Mouse (Mus musculus) liver, embryonic 11.5 days (tissue): ENCODE measurements at regions not wholly inside any gene's neighbourhood (a gene's known extent, or its start where the extent isn't known, plus 50 kb on each side); places are given as distances from the start of the nearest gene placed in this dataset.

Source experiments
- ATAC-seq: fragments of 200-750 bp; cut with Nextera tagmentation; replicated peaks from 2 replicates; pipeline ENCODE4 v1.8.0; 2017; ENCODE audit warnings: moderate number of reproducible peaks, mild to moderate bottlenecking, moderate TSS enrichment, moderate library complexity; ENCODE audit not compliant: low FRiP score
- DNase-seq: peaks from one replicate; pipeline ENCODE4 v3.0.0-alpha.2; 2017; ENCODE audit warnings: low spot score
- H3K27ac ChIP-seq: fragments of 300-500 bp; sonication (generic); 2 replicates; pipeline ENCODE4 v1.5.1; 2014; ENCODE audit warnings: mild to moderate bottlenecking, low read depth, low read length, control low read depth
- H3K27me3 ChIP-seq: fragments of 300-500 bp; sonication (generic); replicated peaks from 2 replicates; pipeline ENCODE4 v1.6.1; 2014; ENCODE audit warnings: low read length, mixed read lengths; ENCODE audit not compliant: control insufficient read depth, insufficient read depth
- H3K36me3 ChIP-seq: fragments of 300-500 bp; sonication (generic); 2 replicates; pipeline ENCODE4 v1.6.1; 2014; ENCODE audit warnings: mild to moderate bottlenecking, low read length, moderate library complexity, mixed read lengths; ENCODE audit not compliant: control insufficient read depth, insufficient read depth
- H3K4me1 ChIP-seq: fragments of 300-500 bp; sonication (generic); replicated peaks from 2 replicates; pipeline ENCODE4 v1.6.1; 2014; ENCODE audit warnings: low read length, mixed read lengths; ENCODE audit not compliant: control insufficient read depth, insufficient read depth
- H3K4me2 ChIP-seq: fragments of 300-500 bp; sonication (generic); 2 replicates; pipeline ENCODE4 v1.6.1; 2014; ENCODE audit warnings: mild to moderate bottlenecking, control low read depth, moderate library complexity
- H3K4me3 ChIP-seq: fragments of 300-500 bp; sonication (generic); 2 replicates; pipeline ENCODE4 v1.5.1; 2014; ENCODE audit warnings: low read depth, low read length, control low read depth
- H3K9ac ChIP-seq: fragments of 300-500 bp; sonication (generic); 2 replicates; pipeline ENCODE4 v1.6.1; 2014; ENCODE audit warnings: low read depth, low read length, control low read depth
- H3K9me3 ChIP-seq: fragments of 300-500 bp; sonication (generic); 2 replicates; pipeline ENCODE4 v1.6.1; 2016; ENCODE audit warnings: low read length, inconsistent platforms, mixed read lengths; ENCODE audit not compliant: control insufficient read depth
- WGBS: fragments of 180-500 bp; shearing (Covaris S2); extraction: QIAGEN DNeasy Blood & Tissue Kit; methylation state at CpG from one replicate; pipeline ENCODE4 v1.1.7; 2014; 5-methylcytosine and 5-hydroxymethylcytosine counted together

- Histone ChIP-seq H3K9ac (no peak overlapping the region), H3K9me3 (no peaks in the 10 kb centered on the region), H3K4me2 (no peak overlapping the region), H3K4me3 (no peak overlapping the region), H3K27ac (peak overlapping the region; percentile 52), H3K36me3 (no peaks in the 10 kb centered on the region), H3K27me3 (no peaks in the 10 kb centered on the region), H3K4me1 (no peaks in the 10 kb centered on the region; the same call in 1 of the 2 replicates)
- DNase-seq (no peak), ATAC-seq (peak; percentile 48)
- 51% methylated on average over 9 of the region's 9 CpGs for WGBS
These were observed 239.0 kb upstream of the Rtl1 start for GRCm38 (mm10) chr12:109839126-109839587.

- no peak for ATAC-seq
- no peaks in the 10 kb centered on the region for H3K27me3 ChIP-seq
- no peak overlapping the region for H3K4me3 ChIP-seq
- H3K9me3 ChIP-seq = no peaks in the 10 kb centered on the region
- H3K4me2 ChIP-seq = no peak overlapping the region
- H3K27ac ChIP-seq = peak overlapping the region; percentile 52
- DNase-seq = no peak
- no peaks in the 10 kb centered on the region; the same call in 1 of the 2 replicates for H3K4me1 ChIP-seq
- H3K36me3 ChIP-seq = no peaks in the 10 kb centered on the region
- WGBS = 46% methylated on average over 14 of the region's 14 CpGs
- no peak overlapping the region for H3K9ac ChIP-seq
These were observed 239.9 kb upstream of the Rtl1 start for GRCm38 (mm10) chr12:109839946-109840524.

GRCm38 (mm10) chr12:109844723-109845601, 244.8 kb upstream of the Rtl1 start:
- DNase-seq = no peak
- no peak overlapping the region for H3K9ac ChIP-seq
- H3K36me3 ChIP-seq = no peaks in the 10 kb centered on the region
- no peak for ATAC-seq
- H3K4me3 ChIP-seq = no peak overlapping the region
- H3K4me2 ChIP-seq = no peak overlapping the region
- H3K27ac ChIP-seq = no peak overlapping the region
- H3K9me3 ChIP-seq = no peaks in the 10 kb centered on the region
- H3K4me1 ChIP-seq = no peaks in the 10 kb centered on the region; the same call in 1 of the 2 replicates
- H3K27me3 ChIP-seq = no peaks in the 10 kb centered on the region
- WGBS = 74% methylated on average over 8 of the region's 8 CpGs

GRCm38 (mm10) chr12:109845602-109845906, 245.4 kb upstream of the Rtl1 start:
- no peaks in the 10 kb centered on the region for H3K27me3 ChIP-seq
- H3K36me3 ChIP-seq = no peaks in the 10 kb centered on the region
- 54% methylated on average over 5 of the region's 5 CpGs for WGBS
- H3K4me3 ChIP-seq = no peak overlapping the region
- H3K27ac ChIP-seq = no peak overlapping the region
- no peak overlapping the region for H3K9ac ChIP-seq
- H3K4me1 ChIP-seq = no peaks in the 10 kb centered on the region
- H3K9me3 ChIP-seq = no peaks in the 10 kb centered on the region
- DNase-seq (no peak), ATAC-seq (no peak)
- H3K4me2 ChIP-seq = no peak overlapping the region

- H3K4me3 ChIP-seq = no peak overlapping the region
- DNase-seq (no peak), ATAC-seq (no peak)
- no peaks in the 10 kb centered on the region for H3K4me1 ChIP-seq
- H3K9me3 ChIP-seq = no peaks in the 10 kb centered on the region
- H3K9ac ChIP-seq = no peak overlapping the region
- H3K27me3 ChIP-seq = no peaks in the 10 kb centered on the region
- H3K27ac ChIP-seq = no peak overlapping the region
- no peak overlapping the region for H3K4me2 ChIP-seq
- H3K36me3 ChIP-seq = no peaks in the 10 kb centered on the region
- WGBS = 79% methylated on average over 1 of the region's 1 CpGs
These were observed 256.2 kb upstream of the Rtl1 start for GRCm38 (mm10) chr12:109856336-109856735.

GRCm38 (mm10) chr12:109857705-109858104, 257.6 kb upstream of the Rtl1 start:
- Histone ChIP-seq H3K4me2 (no peak overlapping the region), H3K9me3 (no peaks in the 10 kb centered on the region), H3K36me3 (no peaks in the 10 kb centered on the region), H3K27me3 (no peaks in the 10 kb centered on the region), H3K4me3 (no peak overlapping the region), H3K9ac (no peak overlapping the region), H3K27ac (no peak overlapping the region), H3K4me1 (no peaks in the 10 kb centered on the region)
- ATAC-seq = no peak
- no peak for DNase-seq
- 69% methylated on average over 4 of the region's 4 CpGs for WGBS

- Histone ChIP-seq H3K27ac (no peak overlapping the region), H3K9me3 (no peaks in the 10 kb centered on the region), H3K4me2 (no peak overlapping the region), H3K4me3 (no peak overlapping the region), H3K27me3 (no peaks in the 10 kb centered on the region), H3K36me3 (no peaks in the 10 kb centered on the region), H3K9ac (no peak overlapping the region), H3K4me1 (no peaks in the 10 kb centered on the region)
- ATAC-seq = no peak
- 75% methylated on average over 4 of the region's 4 CpGs for WGBS
- DNase-seq = no peak
These were observed 264.7 kb upstream of the Rtl1 start for GRCm38 (mm10) chr12:109864826-109865225.

GRCm38 (mm10) chr12:109871021-109871420, 270.9 kb upstream of the Rtl1 start:
- Histone ChIP-seq H3K9ac (no peak overlapping the region), H3K4me2 (no peak overlapping the region), H3K4me3 (no peak overlapping the region), H3K27ac (no peak overlapping the region), H3K27me3 (no peaks in the 10 kb centered on the region), H3K36me3 (no peaks in the 10 kb centered on the region), H3K4me1 (no peaks in the 10 kb centered on the region), H3K9me3 (no peaks in the 10 kb centered on the region)
- ATAC-seq (no peak), DNase-seq (no peak)
- 83% methylated on average over 14 of the region's 14 CpGs for WGBS

- no peaks in the 10 kb centered on the region for H3K9me3 ChIP-seq
- ATAC-seq = no peak
- no peaks in the 10 kb centered on the region for H3K36me3 ChIP-seq
- H3K4me1 ChIP-seq = no peaks in the 10 kb centered on the region
- H3K27me3 ChIP-seq = no peaks in the 10 kb centered on the region
- H3K9ac ChIP-seq = no peak overlapping the region
- no peak overlapping the region for H3K27ac ChIP-seq
- DNase-seq = no peak
- H3K4me2 ChIP-seq = no peak overlapping the region
- 48% methylated on average over 7 of the region's 7 CpGs for WGBS
- H3K4me3 ChIP-seq = no peak overlapping the region
These were observed 274.3 kb upstream of the Rtl1 start for GRCm38 (mm10) chr12:109874466-109874865.
